Mouse (Mus musculus) E14TG2a.4 (cell line): ENCODE measurements around the gene Syngap1.

Source experiments
- CTCF ChIP-seq: conservative IDR thresholded peaks from 2 replicates; pipeline ENCODE4 v1.5.1; 2014; ENCODE audit warnings: low read length
- NANOG ChIP-seq: IDR thresholded peaks from 2 replicates; pipeline ENCODE4 v1.6.1; 2014; ENCODE audit warnings: borderline replicate concordance, low read length, mixed read lengths
- POU5F1 ChIP-seq: IDR thresholded peaks from 2 replicates; pipeline ENCODE4 v1.6.1; 2014; ENCODE audit warnings: low read length, borderline replicate concordance

GRCm38 (mm10) chr17:26995006-26995405, 54.0 kb downstream of the Syngap1 start:
- TF ChIP-seq CTCF (no peak), POU5F1 (no peak), NANOG (no peak)
